Mouse (Mus musculus): ENCODE data around the gene Kdm8.

DNA sequence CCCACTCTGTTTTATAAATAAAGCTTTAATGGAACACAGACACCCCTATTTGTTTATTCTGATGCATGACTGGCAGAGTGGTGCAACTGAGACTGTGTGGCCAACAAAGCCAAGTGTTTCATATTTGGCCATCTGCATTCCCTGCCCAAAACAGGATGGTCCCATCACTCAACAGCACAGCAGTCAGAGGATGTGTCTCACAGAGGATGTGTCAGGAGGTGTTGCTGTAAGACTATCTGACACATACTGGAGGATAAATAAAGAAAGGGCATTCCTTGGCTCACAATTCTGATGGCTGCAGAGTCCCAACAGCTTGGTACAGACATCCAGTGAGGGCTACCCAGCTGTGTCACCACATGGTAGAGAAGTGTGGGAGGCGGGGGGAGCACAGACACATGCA, 6.2 kb downstream of the Kdm8 start:
- no peak for TF ChIP-seq EP300 (IDR thresholded peaks at IDR 0.05; ENCODE audit: low read depth)
- TF ChIP-seq CTCF (IDR thresholded peaks at IDR 0.05; ENCODE audit: low read depth), result no peak
